Mouse (Mus musculus): Measurements from ENCODE around the gene Col8a2.

Gene Col8a2

GRCm38 (mm10) chr4:126260520-126261201 is 25.9 kb upstream of the Col8a2 start:
- DNase-seq (ENCODE audit: low read depth, low spot score): no peak

- no peak for DNase-seq (ENCODE audit: low read depth, low spot score)
These were observed 25.3 kb upstream of the Col8a2 start for GRCm38 (mm10) chr4:126261266-126261665.

GRCm38 (mm10) chr4:126261675-126262074 is 24.9 kb upstream of the Col8a2 start:
- DNase-seq (ENCODE audit: low read depth, low spot score): no peak

GRCm38 (mm10) chr4:126262119-126262807 is 24.3 kb upstream of the Col8a2 start, which contains the start of gene Trappc3:
Gene Trappc3 (plus strand): TSS chr4:126262325.
- DNase-seq (ENCODE audit: low read depth, low spot score): peak; percentile 96

GRCm38 (mm10) chr4:126269292-126269691 is 17.3 kb upstream of the Col8a2 start:
- DNase-seq (ENCODE audit: low read depth, low spot score): no peak

GRCm38 (mm10) chr4:126273753-126274152 is 12.8 kb upstream of the Col8a2 start:
- no peak for DNase-seq (ENCODE audit: low read depth, low spot score)

- DNase-seq (ENCODE audit: low read depth, low spot score): no peak
These were observed 11.5 kb upstream of the Col8a2 start for GRCm38 (mm10) chr4:126275081-126275480.

- no peak for DNase-seq (ENCODE audit: low read depth, low spot score)
These were observed 10.9 kb upstream of the Col8a2 start for GRCm38 (mm10) chr4:126275681-126276131.

GRCm38 (mm10) chr4:126277906-126278564 is 8.6 kb upstream of the Col8a2 start:
- DNase-seq (ENCODE audit: low read depth, low spot score): no peak

- DNase-seq (ENCODE audit: low read depth, low spot score): no peak
These were observed 8.1 kb upstream of the Col8a2 start for GRCm38 (mm10) chr4:126278565-126278915.

GRCm38 (mm10) chr4:126278961-126279360 is 7.6 kb upstream of the Col8a2 start:
- DNase-seq (ENCODE audit: low read depth, low spot score): no peak

GRCm38 (mm10) chr4:126281706-126282105 is 4.9 kb upstream of the Col8a2 start:
- no peak for DNase-seq (ENCODE audit: low read depth, low spot score)

- DNase-seq (ENCODE audit: low read depth, low spot score): no peak
These were observed 3.0 kb upstream of the Col8a2 start for GRCm38 (mm10) chr4:126283582-126283981.

- DNase-seq (ENCODE audit: low read depth, low spot score): no peak
These were observed 856 bp downstream of the Col8a2 start for GRCm38 (mm10) chr4:126287302-126287995.

GRCm38 (mm10) chr4:126288085-126288666 is 1.6 kb downstream of the Col8a2 start:
- no peak for DNase-seq (ENCODE audit: low read depth, low spot score)

- no peak for DNase-seq (ENCODE audit: low read depth, low spot score)
These were observed 3.7 kb downstream of the Col8a2 start for GRCm38 (mm10) chr4:126290314-126290713.

GRCm38 (mm10) chr4:126291196-126291595 is 4.6 kb downstream of the Col8a2 start:
- no peak for DNase-seq (ENCODE audit: low read depth, low spot score)

- DNase-seq (ENCODE audit: low read depth, low spot score): no peak
These were observed 8.6 kb downstream of the Col8a2 start for GRCm38 (mm10) chr4:126295152-126295551.

- DNase-seq (ENCODE audit: low read depth, low spot score): no peak
These were observed 9.3 kb downstream of the Col8a2 start for GRCm38 (mm10) chr4:126295937-126296336.

GRCm38 (mm10) chr4:126296617-126297101 is 10.1 kb downstream of the Col8a2 start:
- no peak for DNase-seq (ENCODE audit: low read depth, low spot score)

- DNase-seq (ENCODE audit: low read depth, low spot score): no peak
These were observed 14.5 kb downstream of the Col8a2 start for GRCm38 (mm10) chr4:126300916-126301583.
